In genomic region chr5:41044465-41044864, GRCm38 (mm10) we compare ENCODE assay signal across 8 mouse cellular contexts.
A peak's percentile ranks its signal among the peaks of the same experiment; 100 is the strongest.
DNase-seq lines count a peak whose midpoint lies in the region; ATAC-seq and TF ChIP-seq lines count a peak whose summit lies in the region.

No protein-coding gene starts in this region.

- no peak overlapping the region for H3K4me3 ChIP-seq in gastrocnemius, adult 2 months
- H3K4me3 ChIP-seq in forebrain, embryonic 11.5 days (ENCODE audit: low read depth, low read length): no peak overlapping the region
- H3K4me3 ChIP-seq in hindbrain, embryonic 14.5 days (replicated peaks; ENCODE audit: low read length): no peak overlapping the region

- DNase-seq in gastrocnemius, adult 2 months: peak; percentile 29
- DNase-seq in gastrocnemius, postnatal 25 days: no peak
- peak; percentile 42 for DNase-seq in brain, embryonic 18.5 days (ENCODE audit: low read depth, low spot score)
- DNase-seq in forebrain, embryonic 11.5 days (ENCODE audit: low spot score): peak; percentile 78
- peak; percentile 88 for DNase-seq in hindbrain, embryonic 14.5 days (ENCODE audit: low spot score)
- peak; percentile 39 to 94 for DNase-seq in layer of hippocampus, postnatal 25 days (ENCODE audit: extremely low spot score in 1 of 2, low spot score in 1 of 2)
- peak; percentile 78 for DNase-seq in lung, postnatal 36 days
- peak; percentile 88 for DNase-seq in right cerebral cortex, postnatal 14 days

- TF ChIP-seq CTCF in gastrocnemius, adult 2 months (IDR thresholded peaks at IDR 0.05): peak; percentile 64

- H3K4me2 ChIP-seq in forebrain, embryonic 11.5 days (ENCODE audit: low read depth, low read length, severe bottlenecking): no peak overlapping the region
- H3K4me2 ChIP-seq in hindbrain, embryonic 14.5 days (replicated peaks): no peak overlapping the region

- no peaks in the 10 kb centered on the region for H3K27me3 ChIP-seq in forebrain, embryonic 11.5 days (ENCODE audit: control insufficient read depth, insufficient read depth, low read length)
- H3K27me3 ChIP-seq in hindbrain, embryonic 14.5 days (ENCODE audit: control insufficient read depth, insufficient read depth, low read length): no peaks in the 10 kb centered on the region

- no peaks in the 10 kb centered on the region for H3K9me3 ChIP-seq in forebrain, embryonic 11.5 days (ENCODE audit: control insufficient read depth, low read length)
- no peaks in the 10 kb centered on the region for H3K9me3 ChIP-seq in hindbrain, embryonic 14.5 days (ENCODE audit: control insufficient read depth, low read length)

- H3K9ac ChIP-seq in forebrain, embryonic 11.5 days (ENCODE audit: low read length): no peak overlapping the region
- H3K9ac ChIP-seq in hindbrain, embryonic 14.5 days: no peak overlapping the region

- ATAC-seq in forebrain, embryonic 11.5 days (replicated peaks; ENCODE audit: low FRiP score): peak; percentile 73
- ATAC-seq in hindbrain, embryonic 14.5 days (ENCODE audit: low FRiP score): peak; percentile 78

- H3K27ac ChIP-seq in gastrocnemius, adult 2 months: no peak overlapping the region
- no peak overlapping the region for H3K27ac ChIP-seq in forebrain, embryonic 11.5 days (ENCODE audit: low read depth, low read length)
- H3K27ac ChIP-seq in hindbrain, embryonic 14.5 days: no peak overlapping the region

- intact Hi-C loops in gastrocnemius, adult 2 months (cut with DNase I): no loop called here

- H3K36me3 ChIP-seq in forebrain, embryonic 11.5 days (ENCODE audit: control insufficient read depth, insufficient read depth, low read length): no peaks in the 10 kb centered on the region
- H3K36me3 ChIP-seq in hindbrain, embryonic 14.5 days (replicated peaks; ENCODE audit: control insufficient read depth, insufficient read depth): no peaks in the 10 kb centered on the region

- no peaks in the 10 kb centered on the region for H3K4me1 ChIP-seq in forebrain, embryonic 11.5 days (replicated peaks; ENCODE audit: control insufficient read depth, insufficient read depth, low read length)
- H3K4me1 ChIP-seq in hindbrain, embryonic 14.5 days (replicated peaks; ENCODE audit: control insufficient read depth, insufficient read depth, low read length): no peaks in the 10 kb centered on the region
